25 mouse cellular contexts compared by ENCODE assay signal in the genomic region with DNA sequence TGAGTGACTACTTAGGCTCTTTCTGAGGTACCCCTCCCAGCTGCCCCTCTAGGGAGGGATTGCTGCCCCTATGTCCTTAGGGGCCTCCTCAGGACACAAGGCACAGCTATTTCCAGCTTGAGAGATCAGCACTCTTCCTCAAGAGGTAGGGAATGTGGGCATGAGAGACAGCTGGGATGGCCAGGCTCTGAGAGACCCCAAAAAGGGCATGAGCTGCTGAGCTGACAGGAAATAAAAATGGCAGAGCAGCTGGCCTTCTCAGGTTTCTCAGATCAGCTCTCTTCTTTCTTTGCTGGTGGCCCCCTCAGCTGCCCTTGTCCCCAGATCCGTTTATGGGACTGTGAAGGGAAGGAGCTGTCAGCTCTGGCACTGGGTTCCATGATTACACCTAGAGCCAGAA.
A peak's percentile ranks its signal among the peaks of the same experiment; 100 is the strongest.
DNase-seq lines count a peak whose midpoint lies in the region; ATAC-seq and TF ChIP-seq lines count a peak whose summit lies in the region.
"Had no signal": no experiment of that assay in that cellular context is flagged by ENCODE, and none has a peak within 500 bp of the region (broad histone marks: within the 10 kb centered on the region; RNA-seq: fewer than 3 reads in every experiment).

No protein-coding gene starts in this region.

- ATAC-seq in heart, postnatal 0 days (ENCODE audit: insufficient read depth, low read depth) = no peak
- no peak for ATAC-seq in heart, embryonic 11.5 days (replicated peaks; ENCODE audit: insufficient number of reproducible peaks, low FRiP score, low TSS enrichment)
- ATAC-seq in embryonic facial prominence, embryonic 11.5 days (replicated peaks; ENCODE audit: insufficient number of reproducible peaks, low FRiP score, low TSS enrichment, low read depth) = no peak
- peak; percentile 60 for ATAC-seq in limb, embryonic 14.5 days (ENCODE audit: low FRiP score, low read depth)
- ATAC-seq: forebrain, embryonic 15.5 days had no signal

- no peak for DNase-seq in heart, postnatal 0 days (ENCODE audit: low spot score)
- no peak for DNase-seq in embryonic facial prominence, embryonic 11.5 days (ENCODE audit: low spot score)
- DNase-seq in gastrocnemius, adult 8-10 months (ENCODE audit: low spot score in 2 of 2) = peak; percentile 49 to 77
- peak; percentile 52 for DNase-seq in limb, embryonic 14.5 days (ENCODE audit: low spot score)
- DNase-seq in embryo, embryonic 9.5 days (ENCODE audit: extremely low spot score) = no peak
- DNase-seq in natural killer cell, adult 2 months (ENCODE audit: low spot score in 2 of 2) = no peak
- DNase-seq in urinary bladder, postnatal 10 days (ENCODE audit: low spot score) = no peak
- DNase-seq: adrenal gland, postnatal 25 days; B cell, adult 2 months; cerebellum, adult 11-12 months; embryo, embryonic 11 days; kidney, adult 18-20 months; kidney, postnatal 10 days; layer of hippocampus, postnatal 36 days; lung, adult 2 months; lung, postnatal 36 days; right cerebral cortex, postnatal 4 days; thymus, postnatal 4 days had no signal

- TF ChIP-seq CTCF in heart, postnatal 0 days (IDR thresholded peaks at IDR 0.05; ENCODE audit: low read depth) = no peak

- no peak overlapping the region for H3K4me3 ChIP-seq in heart, postnatal 0 days (ENCODE audit: low read depth, low read length)
- H3K4me3 ChIP-seq in heart, embryonic 11.5 days (ENCODE audit: low read depth, low read length) = no peak overlapping the region
- no peak overlapping the region for H3K4me3 ChIP-seq in embryonic facial prominence, embryonic 11.5 days (ENCODE audit: low read depth, low read length)
- H3K4me3 ChIP-seq in limb, embryonic 14.5 days (replicated peaks; ENCODE audit: low read length) = no peak overlapping the region
- H3K4me3 ChIP-seq: erythroblast, embryonic 14.5 days; forebrain, embryonic 15.5 days; heart, embryonic 13.5 days; layer of hippocampus, adult 2 months; neural tube, embryonic 12.5 days had no signal

- WGBS in heart, postnatal 0 days = 22% methylated on average over 1 of the region's 1 CpGs
- 23% methylated on average over 1 of the region's 1 CpGs for WGBS in heart, embryonic 11.5 days (ENCODE audit: insufficient replicate concordance)
- WGBS in embryonic facial prominence, embryonic 11.5 days = 32% methylated on average over 1 of the region's 1 CpGs
- 22% methylated on average over 1 of the region's 1 CpGs for WGBS in limb, embryonic 14.5 days

- TF ChIP-seq POLR2A in limb, embryonic 14.5 days (IDR thresholded peaks at IDR 0.05; ENCODE audit: borderline replicate concordance, extremely low read depth, insufficient read depth, insufficient read length) = no peak

- H3K9me3 ChIP-seq in heart, postnatal 0 days (replicated peaks; ENCODE audit: control insufficient read depth, low read length) = no peaks in the 10 kb centered on the region
- no peaks in the 10 kb centered on the region for H3K9me3 ChIP-seq in heart, embryonic 11.5 days (replicated peaks; ENCODE audit: control insufficient read depth, low read length)
- H3K9me3 ChIP-seq in embryonic facial prominence, embryonic 11.5 days (replicated peaks; ENCODE audit: control insufficient read depth, low read length) = no peaks in the 10 kb centered on the region
- no peaks in the 10 kb centered on the region for H3K9me3 ChIP-seq in limb, embryonic 14.5 days (ENCODE audit: control insufficient read depth, low read length)
- H3K9me3 ChIP-seq: forebrain, embryonic 15.5 days; heart, embryonic 13.5 days; neural tube, embryonic 12.5 days had no signal

- no peak overlapping the region for H3K9ac ChIP-seq in heart, postnatal 0 days (replicated peaks; ENCODE audit: low read depth, low read length)
- no peak overlapping the region for H3K9ac ChIP-seq in heart, embryonic 11.5 days (ENCODE audit: low read depth, low read length)
- no peak overlapping the region for H3K9ac ChIP-seq in embryonic facial prominence, embryonic 11.5 days (replicated peaks; ENCODE audit: low read length)
- H3K9ac ChIP-seq in limb, embryonic 14.5 days (ENCODE audit: low read depth, low read length, severe bottlenecking) = no peak overlapping the region
- H3K9ac ChIP-seq: forebrain, embryonic 15.5 days; heart, embryonic 13.5 days; neural tube, embryonic 12.5 days had no signal

- H3K27me3 ChIP-seq in heart, postnatal 0 days (ENCODE audit: control insufficient read depth, insufficient read depth, low read length) = no peaks in the 10 kb centered on the region
- H3K27me3 ChIP-seq in heart, embryonic 11.5 days (ENCODE audit: control insufficient read depth, insufficient read depth, low read length) = no peaks in the 10 kb centered on the region
- H3K27me3 ChIP-seq in embryonic facial prominence, embryonic 11.5 days (ENCODE audit: control insufficient read depth, insufficient read depth, low read length) = no peaks in the 10 kb centered on the region
- H3K27me3 ChIP-seq in limb, embryonic 14.5 days (ENCODE audit: control insufficient read depth, insufficient read depth, low read length) = no peaks in the 10 kb centered on the region
- H3K27me3 ChIP-seq: forebrain, embryonic 15.5 days; heart, embryonic 13.5 days; neural tube, embryonic 12.5 days had no signal

- H3K4me2 ChIP-seq in heart, postnatal 0 days (ENCODE audit: low read depth, low read length) = no peak overlapping the region
- H3K4me2 ChIP-seq in heart, embryonic 11.5 days = no peak overlapping the region
- no peak overlapping the region for H3K4me2 ChIP-seq in embryonic facial prominence, embryonic 11.5 days (ENCODE audit: low read depth, low read length)
- H3K4me2 ChIP-seq in limb, embryonic 14.5 days (replicated peaks; ENCODE audit: low read depth, low read length, severe bottlenecking) = no peak overlapping the region
- H3K4me2 ChIP-seq: forebrain, embryonic 15.5 days; heart, embryonic 13.5 days; liver, embryonic 11.5 days; neural tube, embryonic 12.5 days had no signal

- H3K4me1 ChIP-seq in heart, postnatal 0 days (ENCODE audit: control insufficient read depth, insufficient read depth) = no peaks in the 10 kb centered on the region; the same call in 1 of the 2 replicates
- H3K4me1 ChIP-seq in heart, embryonic 11.5 days (ENCODE audit: control insufficient read depth, insufficient read depth, low read length) = peaks cover 4% of the 10 kb centered on the region; the same call in 1 of the 2 replicates
- peaks cover 2% of the 10 kb centered on the region; the same call in 1 of the 2 replicates for H3K4me1 ChIP-seq in embryonic facial prominence, embryonic 11.5 days (ENCODE audit: control insufficient read depth, insufficient read depth, low read length)
- H3K4me1 ChIP-seq in limb, embryonic 14.5 days (ENCODE audit: control insufficient read depth, insufficient read depth, low read length) = peaks cover 33% of the 10 kb centered on the region
- H3K4me1 ChIP-seq: neural tube, embryonic 12.5 days had no signal

- H3K27ac ChIP-seq in heart, postnatal 0 days (ENCODE audit: low read depth) = 0 out of 2 replicates have a peak overlapping the region, but pooled peaks have one; percentile 9
- no peak overlapping the region for H3K27ac ChIP-seq in heart, embryonic 11.5 days (ENCODE audit: low read depth, low read length)
- 0 out of 2 replicates have a peak overlapping the region, but pooled peaks have one; percentile 6 for H3K27ac ChIP-seq in embryonic facial prominence, embryonic 11.5 days (replicated peaks; ENCODE audit: low read depth, low read length)
- H3K27ac ChIP-seq in limb, embryonic 14.5 days (replicated peaks; ENCODE audit: low read depth, low read length) = peak overlapping the region; percentile 55; the same call in 1 of the 2 replicates
- H3K27ac ChIP-seq: forebrain, embryonic 15.5 days; heart, embryonic 13.5 days; layer of hippocampus, adult 2 months; neural tube, embryonic 12.5 days had no signal

- no peaks in the 10 kb centered on the region for H3K36me3 ChIP-seq in heart, postnatal 0 days (replicated peaks; ENCODE audit: control insufficient read depth, insufficient read depth, low read length)
- no peaks in the 10 kb centered on the region for H3K36me3 ChIP-seq in heart, embryonic 11.5 days (ENCODE audit: control insufficient read depth, insufficient read depth, low read length)
- no peaks in the 10 kb centered on the region for H3K36me3 ChIP-seq in embryonic facial prominence, embryonic 11.5 days (replicated peaks; ENCODE audit: control insufficient read depth, insufficient read depth, low read depth, low read length)
- no peaks in the 10 kb centered on the region for H3K36me3 ChIP-seq in limb, embryonic 14.5 days (ENCODE audit: control insufficient read depth, insufficient read depth, low read length)
- H3K36me3 ChIP-seq: forebrain, embryonic 15.5 days; heart, embryonic 13.5 days; neural tube, embryonic 12.5 days had no signal

- no peak for TF ChIP-seq EP300 in heart, postnatal 0 days (IDR thresholded peaks at IDR 0.05; ENCODE audit: low read depth)

Comparison
In these comparisons a context has a peak if more than half of its experiments do, and no peak if none do; other contexts are left out.
1. DNase-seq: peak in gastrocnemius, adult 8-10 months (2 of 2) and limb, embryonic 14.5 days (single experiment); none in heart, postnatal 0 days (single experiment), embryonic facial prominence, embryonic 11.5 days (single experiment), embryo, embryonic 9.5 days (single experiment), natural killer cell, adult 2 months (0 of 2) and urinary bladder, postnatal 10 days (single experiment).